In genomic region chr17:4866026-4866896, GRCm38 (mm10) we compare ENCODE assay signal across 8 mouse cellular contexts.
A peak's percentile ranks its signal among the peaks of the same experiment; 100 is the strongest.
DNase-seq lines count a peak whose midpoint lies in the region; ATAC-seq and TF ChIP-seq lines count a peak whose summit lies in the region.

No protein-coding gene starts in this region.

- H3K27me3 ChIP-seq in kidney, embryonic 15.5 days: no peaks in the 10 kb centered on the region; the same call in 1 of the 2 replicates
- H3K27me3 ChIP-seq in forebrain, embryonic 16.5 days (replicated peaks; ENCODE audit: control insufficient read depth, insufficient read depth, low read length): no peaks in the 10 kb centered on the region
- no peaks in the 10 kb centered on the region for H3K27me3 ChIP-seq in midbrain, embryonic 15.5 days (replicated peaks)

- peak overlapping the region; percentile 24 for H3K4me3 ChIP-seq in kidney, embryonic 15.5 days (replicated peaks)
- H3K4me3 ChIP-seq in cortical plate, adult 2 months (ENCODE audit: insufficient read depth, low read length): 0 out of 2 replicates have a peak overlapping the region, but pooled peaks have one; percentile 3
- H3K4me3 ChIP-seq in forebrain, embryonic 16.5 days (replicated peaks; ENCODE audit: low read length): peak overlapping the region; percentile 31
- H3K4me3 ChIP-seq in midbrain, embryonic 15.5 days: peak overlapping the region; percentile 8; the same call in 1 of the 2 replicates

- no peak for TF ChIP-seq CTCF in cortical plate, adult 2 months (IDR thresholded peaks at IDR 0.05; ENCODE audit: extremely low read depth, insufficient read depth, low read length)

- H3K4me2 ChIP-seq in kidney, embryonic 15.5 days: peak overlapping the region; percentile 55
- peak overlapping the region; percentile 63 for H3K4me2 ChIP-seq in forebrain, embryonic 16.5 days (ENCODE audit: low read length)
- H3K4me2 ChIP-seq in midbrain, embryonic 15.5 days: peak overlapping the region; percentile 37

- peak; percentile 62 for ATAC-seq in kidney, embryonic 15.5 days (replicated peaks; ENCODE audit: low FRiP score)
- peak; percentile 56 for ATAC-seq in forebrain, embryonic 16.5 days
- ATAC-seq in midbrain, embryonic 15.5 days (replicated peaks): peak; percentile 45
- no peak for ATAC-seq in megakaryocyte-erythroid progenitor cell, adult 5-6 weeks (replicated peaks; ENCODE audit: low FRiP score, low TSS enrichment, poor library complexity, severe bottlenecking)

- no peaks in the 10 kb centered on the region for H3K9me3 ChIP-seq in kidney, embryonic 15.5 days (replicated peaks)
- no peaks in the 10 kb centered on the region for H3K9me3 ChIP-seq in forebrain, embryonic 16.5 days (ENCODE audit: control insufficient read depth, low read length)
- no peaks in the 10 kb centered on the region for H3K9me3 ChIP-seq in midbrain, embryonic 15.5 days

- no peak overlapping the region for H3K9ac ChIP-seq in kidney, embryonic 15.5 days
- H3K9ac ChIP-seq in forebrain, embryonic 16.5 days (replicated peaks; ENCODE audit: low read depth, low read length): peak overlapping the region; percentile 39
- peak overlapping the region; percentile 20; the same call in 1 of the 2 replicates for H3K9ac ChIP-seq in midbrain, embryonic 15.5 days

- H3K36me3 ChIP-seq in kidney, embryonic 15.5 days: no peaks in the 10 kb centered on the region
- H3K36me3 ChIP-seq in forebrain, embryonic 16.5 days (ENCODE audit: control insufficient read depth, insufficient read depth): no peaks in the 10 kb centered on the region
- H3K36me3 ChIP-seq in midbrain, embryonic 15.5 days (replicated peaks): no peaks in the 10 kb centered on the region

- no peak for TF ChIP-seq POLR2A in cortical plate, adult 2 months (IDR thresholded peaks at IDR 0.05; ENCODE audit: extremely low read depth, insufficient read depth, low read length)

- 31% methylated on average over 17 of the region's 17 CpGs for WGBS in kidney, embryonic 15.5 days
- 23% methylated on average over 17 of the region's 17 CpGs for WGBS in forebrain, embryonic 16.5 days
- WGBS in midbrain, embryonic 15.5 days: 33% methylated on average over 17 of the region's 17 CpGs

- no peak for DNase-seq in kidney, adult 9 months
- no peak for DNase-seq in cerebellum, adult 11 months
- no peak for DNase-seq in cerebellum, adult 9-11 months

- H3K4me1 ChIP-seq in kidney, embryonic 15.5 days: peaks cover 21% of the 10 kb centered on the region
- peaks cover 5% of the 10 kb centered on the region; the same call in 1 of the 2 replicates for H3K4me1 ChIP-seq in cortical plate, adult 2 months (ENCODE audit: control insufficient read depth, insufficient read depth, low read length)
- peaks cover 20% of the 10 kb centered on the region for H3K4me1 ChIP-seq in forebrain, embryonic 16.5 days (replicated peaks; ENCODE audit: control insufficient read depth, insufficient read depth, low read length)
- H3K4me1 ChIP-seq in midbrain, embryonic 15.5 days: peaks cover 21% of the 10 kb centered on the region

- H3K27ac ChIP-seq in kidney, embryonic 15.5 days: peak overlapping the region; percentile 51
- H3K27ac ChIP-seq in cortical plate, adult 2 months (ENCODE audit: insufficient read depth, low read length): no peak overlapping the region
- H3K27ac ChIP-seq in forebrain, embryonic 16.5 days (ENCODE audit: low read length): peak overlapping the region; percentile 69
- H3K27ac ChIP-seq in midbrain, embryonic 15.5 days: peak overlapping the region; percentile 71
